Mouse (Mus musculus) G1E (cell line): ENCODE measurements at regions not wholly inside any gene's neighbourhood (a gene's known extent, or its start where the extent isn't known, plus 50 kb on each side); places are given as distances from the start of the nearest gene placed in this dataset.

Experiments
- CTCF ChIP-seq: IDR thresholded peaks from 2 replicates; pipeline ENCODE4 v1.5.1; 2012; ENCODE audit warnings: low read depth, low read length, inconsistent platforms, mixed read lengths
- GATA1 ChIP-seq: IDR thresholded peaks from 2 replicates; pipeline ENCODE4 v1.6.1; 2012; ENCODE audit warnings: borderline replicate concordance, low read length, inconsistent platforms, mixed read lengths
- TAL1 ChIP-seq: conservative IDR thresholded peaks from 2 replicates; pipeline ENCODE4 v1.6.1; 2012; ENCODE audit warnings: low read depth, low read length, inconsistent platforms, mixed read lengths

DNA sequence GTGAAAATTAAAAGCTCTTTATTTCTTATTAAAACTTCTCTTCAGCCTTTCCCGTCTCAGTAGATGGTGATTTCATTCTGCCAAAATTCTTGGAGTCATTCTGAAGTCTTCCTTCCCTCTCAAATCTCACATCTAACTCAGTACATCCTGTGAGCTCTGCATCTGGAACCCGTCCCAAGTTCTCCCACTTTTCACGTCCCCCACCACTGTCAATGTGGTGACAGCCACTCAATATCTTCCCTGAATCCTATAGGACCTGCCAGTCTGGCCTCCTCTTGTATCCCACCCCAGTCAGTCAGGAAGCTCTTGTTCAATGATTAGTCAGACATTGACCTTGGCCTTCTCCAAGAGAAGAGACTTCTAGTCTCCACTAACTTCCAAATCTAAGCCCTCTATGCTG is 110.1 kb downstream of the Kcnk1 start:
- TF ChIP-seq CTCF (no peak), GATA1 (no peak), TAL1 (no peak)
